Mouse (Mus musculus): Measurements from ENCODE around the gene Arpc4. TPM values are rescaled to one million over a fixed set of nuclear protein-coding genes. Genes with fewer than 3 reads are reported as not detected.
A peak's percentile ranks its signal among the peaks of the same experiment; 100 is the strongest.

The Arpc4 gene
- total and polyA plus RNA-seq, 2 experiments from 2014 or later, result 178 to 475 TPM

DNA sequence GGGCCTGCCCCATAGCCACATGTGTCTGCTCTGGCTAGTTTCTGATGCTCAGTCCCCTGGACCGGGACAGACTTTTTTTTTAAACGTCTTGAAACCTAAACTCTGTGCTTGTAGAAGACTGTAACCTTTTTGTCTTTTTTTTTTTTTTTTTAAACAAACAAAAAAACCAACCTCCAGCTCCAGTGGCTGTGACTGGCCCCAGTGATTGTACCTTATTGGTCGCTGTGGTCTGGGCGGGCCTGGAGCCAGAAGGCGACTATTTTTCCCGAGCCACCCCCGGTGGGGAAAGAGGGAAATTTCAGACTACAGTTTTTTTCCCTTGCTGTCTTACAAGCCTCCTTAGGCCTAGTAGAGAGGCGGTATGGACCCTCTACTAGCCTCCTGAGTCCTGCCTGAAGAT lies 11.0 kb downstream of the Arpc4 start, which contains the start of gene Ttll3:
Gene Ttll3 (plus strand): TSS at position 301 of the 400 bp plus-strand sequence.
- WGBS, result 72% methylated on average over 8 of the region's 8 CpGs
- Histone ChIP-seq H3K9me3 (ENCODE audit: low read length) (no peaks in the 10 kb centered on the region), H3K27me3 (ENCODE audit: insufficient read depth, low read length) (no peaks in the 10 kb centered on the region), H3K4me3 (ENCODE audit: low read length) (no peak within 1 kb of the TSS), H3K4me1 (ENCODE audit: insufficient read depth, low read length) (no peaks in the 10 kb centered on the region), H3K36me3 (ENCODE audit: insufficient read depth, low read length) (peaks cover 41% of the 10 kb centered on the region), H3K9ac (replicated peaks; ENCODE audit: low read length) (no peak within 1 kb of the TSS), H3K4me2 (ENCODE audit: low read depth, low read length) (no peak within 1 kb of the TSS), H3K27ac (no peak within 1 kb of the TSS)
- ATAC-seq (no peak), DNase-seq (ENCODE audit: low spot score) (no peak)
- TF ChIP-seq CTCF (IDR thresholded peaks at IDR 0.05; ENCODE audit: low read depth), result no peak

GRCm38 (mm10) chr6:113390715-113391114 lies 12.8 kb downstream of the Arpc4 start:
- WGBS, result 74% methylated on average over 3 of the region's 3 CpGs
- no peak for TF ChIP-seq CTCF (IDR thresholded peaks at IDR 0.05; ENCODE audit: low read depth)
- no peaks in the 10 kb centered on the region for H3K4me1 ChIP-seq (ENCODE audit: insufficient read depth, low read length)
- no peak overlapping the region for H3K9ac ChIP-seq (replicated peaks; ENCODE audit: low read length)
- H3K36me3 ChIP-seq (ENCODE audit: insufficient read depth, low read length), result peaks cover 27% of the 10 kb centered on the region
- H3K4me2 ChIP-seq (ENCODE audit: low read depth, low read length), result no peak overlapping the region
- ATAC-seq, result no peak
- no peaks in the 10 kb centered on the region for H3K27me3 ChIP-seq (ENCODE audit: insufficient read depth, low read length)
- no peak overlapping the region for H3K27ac ChIP-seq
- DNase-seq (ENCODE audit: low spot score), result peak; percentile 26
- H3K9me3 ChIP-seq (ENCODE audit: low read length), result 0 out of 2 replicates have a peak, but pooled peaks cover 2% of the 10 kb centered on the region
- no peak overlapping the region for H3K4me3 ChIP-seq (ENCODE audit: low read length)

GRCm38 (mm10) chr6:113392015-113392386 lies 14.1 kb downstream of the Arpc4 start:
- 23% methylated on average over 10 of the region's 10 CpGs for WGBS
- TF ChIP-seq CTCF (IDR thresholded peaks at IDR 0.05; ENCODE audit: low read depth), result no peak

DNA sequence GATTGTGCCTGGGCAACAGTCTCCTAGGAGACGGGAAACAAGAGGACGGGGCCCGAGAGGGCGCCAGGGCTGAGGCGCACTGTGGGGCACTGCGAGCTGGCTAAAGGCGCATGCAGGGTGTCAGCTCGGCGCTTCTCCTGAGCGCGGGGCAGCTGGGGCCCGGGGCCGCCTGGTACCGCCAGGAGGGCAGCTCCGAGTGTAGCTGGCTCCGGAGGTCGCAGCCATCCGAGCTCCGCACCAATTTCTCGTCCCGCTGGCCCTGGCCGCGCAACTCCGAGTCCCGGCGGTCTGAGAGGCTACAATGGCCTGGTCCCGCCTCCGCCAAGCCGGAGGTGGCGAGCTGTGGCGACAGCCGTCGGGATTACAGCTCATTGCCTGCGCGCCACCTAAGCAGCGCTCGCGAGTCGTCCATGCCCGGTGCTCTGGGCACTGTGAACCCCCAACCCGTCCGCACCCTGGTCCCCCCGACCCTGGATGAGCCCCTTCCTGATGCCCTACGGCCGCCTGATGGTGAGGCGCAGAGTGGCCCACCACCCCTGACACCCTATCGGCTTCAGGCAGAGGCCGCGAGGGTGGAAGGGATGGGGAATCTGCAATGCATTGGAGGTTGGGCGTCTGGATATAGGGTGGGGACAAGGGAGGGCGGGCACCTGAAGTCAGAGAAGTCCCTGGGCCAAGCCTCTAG lies 14.6 kb downstream of the Arpc4 start:
- H3K9ac ChIP-seq (replicated peaks; ENCODE audit: low read length), result peak overlapping the region; percentile 56
- 3% methylated on average over 51 of the region's 51 CpGs for WGBS
- H3K9me3 ChIP-seq (ENCODE audit: low read length), result 0 out of 2 replicates have a peak, but pooled peaks cover 2% of the 10 kb centered on the region
- peak overlapping the region; percentile 73 for H3K27ac ChIP-seq
- DNase-seq (ENCODE audit: low spot score), result peak; percentile 80
- no peaks in the 10 kb centered on the region for H3K4me1 ChIP-seq (ENCODE audit: insufficient read depth, low read length)
- peak; percentile 91 for ATAC-seq
- TF ChIP-seq CTCF (IDR thresholded peaks at IDR 0.05; ENCODE audit: low read depth), result no peak
- H3K4me3 ChIP-seq (ENCODE audit: low read length), result peak overlapping the region; percentile 38
- no peaks in the 10 kb centered on the region for H3K27me3 ChIP-seq (ENCODE audit: insufficient read depth, low read length)
- peak overlapping the region; percentile 70 for H3K4me2 ChIP-seq (ENCODE audit: low read depth, low read length)
- H3K36me3 ChIP-seq (ENCODE audit: insufficient read depth, low read length), result peaks cover 17% of the 10 kb centered on the region

More at GRCm38 (mm10) chr6:113392015-113392386, 14.1 kb downstream of the Arpc4 start:
- DNase-seq (ENCODE audit: low spot score) (no peak), ATAC-seq (peak; percentile 42; the same call in 1 of the 2 replicates)
- Histone ChIP-seq H3K9me3 (ENCODE audit: low read length) (0 out of 2 replicates have a peak, but pooled peaks cover 2% of the 10 kb centered on the region), H3K4me3 (ENCODE audit: low read length) (peak overlapping the region; percentile 38), H3K4me1 (ENCODE audit: insufficient read depth, low read length) (no peaks in the 10 kb centered on the region), H3K4me2 (ENCODE audit: low read depth, low read length) (peak overlapping the region; percentile 70), H3K9ac (replicated peaks; ENCODE audit: low read length) (peak overlapping the region; percentile 56), H3K27ac (peak overlapping the region; percentile 73), H3K27me3 (ENCODE audit: insufficient read depth, low read length) (no peaks in the 10 kb centered on the region), H3K36me3 (ENCODE audit: insufficient read depth, low read length) (peaks cover 21% of the 10 kb centered on the region)

- no peak for TF ChIP-seq CTCF (IDR thresholded peaks at IDR 0.05; ENCODE audit: low read depth)
- H3K27me3 ChIP-seq (ENCODE audit: insufficient read depth, low read length), result no peaks in the 10 kb centered on the region
- WGBS, result 86% methylated on average over 6 of the region's 6 CpGs
Observed at GRCm38 (mm10) chr6:113393951-113394350, 16.0 kb downstream of the Arpc4 start.

GRCm38 (mm10) chr6:113394811-113395210 lies 16.9 kb downstream of the Arpc4 start:
- no peak overlapping the region for H3K27ac ChIP-seq
- H3K4me1 ChIP-seq (ENCODE audit: insufficient read depth, low read length), result no peaks in the 10 kb centered on the region
- H3K4me2 ChIP-seq (ENCODE audit: low read depth, low read length), result no peak overlapping the region
- TF ChIP-seq CTCF (IDR thresholded peaks at IDR 0.05; ENCODE audit: low read depth), result no peak
- DNase-seq (ENCODE audit: low spot score) (no peak), ATAC-seq (no peak)
- peaks cover 5% of the 10 kb centered on the region for H3K36me3 ChIP-seq (ENCODE audit: insufficient read depth, low read length)
- WGBS, result 91% methylated on average over 11 of the region's 11 CpGs
- 0 out of 2 replicates have a peak, but pooled peaks cover 2% of the 10 kb centered on the region for H3K9me3 ChIP-seq (ENCODE audit: low read length)
- H3K27me3 ChIP-seq (ENCODE audit: insufficient read depth, low read length), result no peaks in the 10 kb centered on the region
- H3K4me3 ChIP-seq (ENCODE audit: low read length), result no peak overlapping the region
- no peak overlapping the region for H3K9ac ChIP-seq (replicated peaks; ENCODE audit: low read length)

More at GRCm38 (mm10) chr6:113393951-113394350, 16.0 kb downstream of the Arpc4 start:
- Histone ChIP-seq H3K4me1 (ENCODE audit: insufficient read depth, low read length) (no peaks in the 10 kb centered on the region), H3K27ac (no peak overlapping the region), H3K9me3 (ENCODE audit: low read length) (0 out of 2 replicates have a peak, but pooled peaks cover 2% of the 10 kb centered on the region), H3K4me3 (ENCODE audit: low read length) (no peak overlapping the region), H3K4me2 (ENCODE audit: low read depth, low read length) (no peak overlapping the region), H3K36me3 (ENCODE audit: insufficient read depth, low read length) (peaks cover 13% of the 10 kb centered on the region), H3K9ac (replicated peaks; ENCODE audit: low read length) (no peak overlapping the region)
- ATAC-seq (no peak), DNase-seq (ENCODE audit: low spot score) (no peak)

- no peaks in the 10 kb centered on the region for H3K27me3 ChIP-seq (ENCODE audit: insufficient read depth, low read length)
- H3K36me3 ChIP-seq (ENCODE audit: insufficient read depth, low read length), result peaks cover 3% of the 10 kb centered on the region; the same call in 1 of the 2 replicates
- H3K9ac ChIP-seq (replicated peaks; ENCODE audit: low read length), result no peak overlapping the region
- H3K9me3 ChIP-seq (ENCODE audit: low read length), result 0 out of 2 replicates have a peak, but pooled peaks cover 2% of the 10 kb centered on the region
- H3K4me3 ChIP-seq (ENCODE audit: low read length), result no peak overlapping the region
- ATAC-seq (no peak), DNase-seq (ENCODE audit: low spot score) (no peak)
- TF ChIP-seq CTCF (IDR thresholded peaks at IDR 0.05; ENCODE audit: low read depth), result peak; percentile 17; the same call in 1 of the 2 replicates
- no peak overlapping the region for H3K4me2 ChIP-seq (ENCODE audit: low read depth, low read length)
- WGBS, result 94% methylated on average over 6 of the region's 6 CpGs
- no peak overlapping the region for H3K27ac ChIP-seq
- no peaks in the 10 kb centered on the region for H3K4me1 ChIP-seq (ENCODE audit: insufficient read depth, low read length)
Observed at GRCm38 (mm10) chr6:113395501-113395900, 17.6 kb downstream of the Arpc4 start.

Measured in hindbrain, postnatal 0 days (tissue).